Mouse (Mus musculus) layer of hippocampus, postnatal 10 days (tissue): ENCODE measurements at regions not wholly inside any gene's neighbourhood (a gene's known extent, or its start where the extent isn't known, plus 50 kb on each side); places are given as distances from the start of the nearest gene placed in this dataset.

ENCODE experiments used
- DNase-seq, 2 experiments: peaks; one replicate each; pipeline ENCODE4 v3.0.0; 2021; ENCODE audit warnings: low spot score in 2 of 2

DNA sequence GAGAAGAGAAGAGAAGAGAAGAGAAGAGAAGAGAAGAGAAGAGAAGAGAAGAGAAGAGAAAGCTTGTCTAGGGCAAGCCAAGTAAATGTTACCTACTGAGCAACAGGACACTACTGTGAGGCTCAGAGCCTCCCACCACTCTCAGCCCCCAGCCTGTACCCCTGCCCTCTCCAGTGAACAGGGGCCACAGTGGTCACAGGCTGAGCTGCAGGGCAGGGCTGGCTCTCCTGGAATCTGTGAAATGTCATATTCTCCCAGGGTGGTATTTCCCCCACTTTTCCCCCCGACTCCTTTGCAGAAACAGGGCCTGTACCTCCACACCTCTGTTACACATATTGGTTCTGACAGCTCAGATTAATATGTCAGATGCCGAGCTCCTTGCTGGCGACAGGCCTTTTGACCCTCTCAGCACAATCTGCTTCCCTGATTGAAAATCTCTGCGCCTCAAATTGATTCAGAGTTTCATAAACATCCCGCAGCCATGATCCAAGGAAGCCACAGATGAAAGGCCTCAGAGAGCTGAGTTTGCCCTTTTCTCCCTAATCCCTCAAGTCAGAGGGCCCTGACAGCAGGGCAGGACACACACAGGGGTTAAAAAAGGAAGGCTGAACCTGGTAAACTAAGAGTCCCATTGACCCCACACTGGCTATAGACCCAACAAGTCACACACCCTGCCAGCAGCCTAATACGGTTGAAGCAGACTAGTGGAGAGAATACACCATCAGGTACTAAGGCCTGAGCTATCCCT lies 108.8 kb upstream of the Zfp703 start:
- DNase-seq, result no peak

DNA sequence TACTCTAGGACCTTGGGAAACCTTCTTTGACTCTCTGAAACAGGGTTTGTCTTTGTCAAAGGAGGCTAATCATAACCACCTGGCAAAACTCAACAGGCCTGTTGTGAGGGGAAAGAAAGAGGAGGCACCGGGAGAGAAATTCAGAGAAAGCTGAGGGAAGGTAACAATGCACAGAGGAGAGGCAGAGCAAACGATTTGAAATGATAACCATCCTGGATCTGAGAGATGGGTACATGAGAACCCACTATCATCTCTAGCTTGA lies 108.3 kb upstream of the Zfp703 start:
- DNase-seq, result no peak

DNA sequence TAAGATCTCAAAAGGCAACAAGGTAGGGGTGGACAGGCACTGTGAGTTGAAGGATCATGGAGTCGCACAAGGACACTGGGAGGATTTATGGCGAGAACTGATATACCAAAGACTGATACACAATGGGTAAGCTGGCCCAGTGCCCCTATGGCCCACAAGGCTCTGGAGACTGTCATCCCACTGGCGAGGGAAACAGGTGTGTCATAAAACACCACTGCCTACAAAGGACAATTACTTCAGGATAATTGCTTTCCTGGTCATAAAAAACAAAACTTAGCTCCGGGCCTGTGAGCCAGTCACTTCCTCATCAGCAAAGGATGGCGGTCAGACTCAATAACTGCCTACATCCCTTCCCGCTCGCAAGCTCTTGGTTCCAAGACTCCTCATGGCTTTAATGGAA lies 105.3 kb upstream of the Zfp703 start:
- no peak for DNase-seq

DNA sequence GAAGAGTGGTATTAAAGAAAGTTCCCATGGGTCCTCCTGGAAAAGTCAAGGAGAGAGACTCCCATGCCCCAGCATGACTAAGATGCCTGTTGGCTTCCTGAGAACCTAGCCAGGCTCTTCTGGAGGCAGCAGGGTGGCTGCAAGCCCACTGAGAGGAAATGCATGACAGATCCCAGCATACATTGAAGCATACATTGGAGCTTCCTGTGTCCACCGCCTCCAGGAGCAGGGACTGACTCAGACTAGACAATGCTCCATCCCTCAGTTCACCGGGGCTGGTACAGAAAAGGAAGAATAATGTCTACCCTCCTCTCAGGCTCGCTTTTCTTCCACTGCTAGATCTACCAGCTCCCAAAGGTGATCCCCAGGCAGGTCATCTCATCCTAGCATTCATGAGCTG lies 104.7 kb upstream of the Zfp703 start:
- DNase-seq, result no peak

DNA sequence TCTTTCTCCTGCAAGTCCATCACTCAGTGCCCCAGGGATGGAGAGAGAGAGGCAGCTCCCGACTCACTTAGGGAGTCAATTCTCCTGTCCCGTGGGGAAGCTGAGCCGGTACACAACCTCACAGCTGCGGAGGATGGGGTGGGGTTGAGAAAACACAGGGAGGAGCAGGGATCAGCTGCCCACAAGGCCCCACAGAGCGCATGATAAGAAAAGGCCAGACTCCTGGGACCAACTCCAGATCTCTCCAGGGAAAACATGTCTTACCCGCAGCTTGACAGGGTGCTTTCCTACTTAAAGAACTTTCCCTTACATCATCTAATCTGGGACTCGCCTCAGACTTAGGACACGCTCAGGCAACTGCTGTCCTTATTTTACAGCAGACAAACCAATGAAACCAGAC lies 104.3 kb upstream of the Zfp703 start:
- DNase-seq, result no peak

DNA sequence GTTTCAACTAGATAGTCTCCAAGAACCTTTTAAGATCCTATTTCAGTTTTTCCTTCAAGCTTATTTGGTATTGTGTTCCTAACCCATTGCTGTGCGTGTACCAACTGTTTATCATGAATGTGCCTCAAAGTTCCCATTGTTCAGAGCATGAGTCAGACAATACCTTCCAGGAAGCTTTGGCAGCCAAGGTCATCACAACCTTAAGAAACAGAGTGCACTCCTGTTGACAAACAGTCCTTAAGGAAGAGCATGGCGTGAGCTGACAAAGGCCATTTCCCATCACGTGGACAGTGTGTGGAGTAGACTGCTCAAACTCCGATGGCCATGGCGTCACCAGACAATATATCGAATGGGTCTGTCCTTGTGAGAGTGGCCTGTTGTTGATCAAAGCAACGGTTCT lies 96.9 kb upstream of the Zfp703 start:
- no peak for DNase-seq

DNA sequence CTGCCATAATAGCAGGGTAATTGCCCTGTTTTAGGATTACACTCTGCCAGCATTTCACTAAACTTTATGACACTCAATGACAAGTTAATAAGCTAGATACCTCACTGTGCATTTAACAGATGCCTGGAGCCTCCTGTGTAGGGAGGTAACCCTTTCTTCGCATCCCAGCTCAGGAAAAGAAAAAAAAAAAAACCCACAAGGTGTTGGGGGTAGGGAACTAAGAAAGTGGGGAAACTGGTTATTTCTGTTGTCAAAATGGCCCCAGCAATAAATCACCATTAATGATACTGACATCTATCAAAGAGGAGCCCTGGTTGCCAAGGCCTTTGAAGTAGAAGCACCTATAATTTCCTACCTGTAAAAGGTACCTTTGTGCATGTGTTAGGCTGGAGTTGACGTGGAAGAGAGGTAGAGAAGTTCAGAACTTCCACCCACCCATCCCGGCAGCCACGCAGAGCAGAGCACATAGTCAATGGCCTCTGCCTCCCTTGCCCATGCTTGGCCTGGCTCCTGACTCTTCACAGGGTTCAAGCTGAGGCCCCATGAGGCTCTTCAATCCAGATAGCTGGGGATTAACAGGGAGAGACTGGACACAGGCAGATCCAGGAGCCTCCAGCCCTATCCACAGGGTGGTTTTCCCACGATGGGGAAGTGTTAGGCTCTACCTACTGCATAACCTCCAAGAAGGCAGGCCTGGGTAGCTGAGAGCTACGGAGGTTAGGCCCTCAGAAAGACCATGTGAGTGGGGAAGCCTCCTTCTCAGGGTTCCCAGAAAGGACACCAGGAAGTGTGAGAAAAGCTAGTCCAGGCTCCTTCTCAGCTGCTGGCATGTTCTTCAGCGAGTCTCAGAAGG lies 95.6 kb upstream of the Zfp703 start:
- no peak for DNase-seq

DNA sequence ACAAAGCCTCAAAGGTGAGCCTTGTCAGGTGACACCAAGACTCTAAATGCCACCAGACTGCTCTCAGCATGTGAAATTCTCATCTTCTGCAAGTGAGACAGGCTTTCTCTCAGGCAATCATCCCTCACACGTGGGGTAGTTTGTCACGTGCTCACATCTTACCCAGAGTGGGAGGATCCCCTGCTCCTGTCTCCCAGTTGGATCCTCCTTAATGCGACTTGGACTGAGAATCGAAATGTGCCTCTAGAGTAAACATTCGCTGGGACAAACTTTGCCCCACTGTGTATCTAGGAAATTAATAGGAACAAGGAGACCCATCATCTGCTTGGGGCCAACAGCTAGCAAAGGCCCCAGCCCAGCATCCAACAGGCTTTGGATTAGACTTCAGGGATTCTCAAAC lies 94.5 kb upstream of the Zfp703 start:
- DNase-seq, result no peak

DNA sequence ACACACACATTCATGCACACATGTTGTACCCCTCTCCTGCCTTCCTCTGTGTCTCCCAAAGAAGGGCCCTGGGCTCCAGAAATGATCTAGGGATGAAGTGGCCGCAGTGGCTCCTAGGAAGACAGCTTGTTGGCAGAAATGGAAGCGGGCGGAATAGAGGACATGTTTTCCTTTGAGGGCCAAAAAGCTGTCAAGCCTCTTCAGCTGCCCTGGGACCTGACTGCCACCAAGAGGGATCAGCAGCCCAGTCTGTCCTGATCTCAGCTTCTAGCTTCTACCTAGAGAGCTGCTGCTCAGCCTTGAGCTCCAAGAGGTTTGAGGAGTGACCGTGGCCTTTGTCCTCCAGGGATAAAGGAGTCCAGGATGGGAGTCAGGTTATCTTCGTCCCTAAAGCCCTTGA lies 93.8 kb upstream of the Zfp703 start:
- DNase-seq, result no peak

DNA sequence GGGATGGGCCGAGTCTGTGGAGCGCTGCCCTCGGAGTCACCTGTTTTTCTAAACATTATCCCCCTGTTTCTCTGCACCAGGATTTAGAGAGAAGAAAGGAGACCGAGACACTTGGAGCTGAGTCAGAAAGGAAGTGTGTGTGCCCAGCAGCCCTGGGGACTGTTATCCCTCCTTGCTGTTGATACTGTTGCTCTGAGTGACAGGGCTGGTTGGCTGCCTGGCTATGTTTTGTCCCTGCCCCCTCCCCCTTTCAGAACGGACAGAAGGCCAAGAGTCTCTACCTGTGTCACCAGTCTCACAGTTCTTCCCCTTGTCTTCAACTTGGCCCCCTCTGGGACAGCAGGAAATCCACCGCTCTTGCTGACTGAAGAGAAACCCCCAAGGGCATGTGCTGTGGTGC lies 93.4 kb upstream of the Zfp703 start:
- no peak for DNase-seq

DNA sequence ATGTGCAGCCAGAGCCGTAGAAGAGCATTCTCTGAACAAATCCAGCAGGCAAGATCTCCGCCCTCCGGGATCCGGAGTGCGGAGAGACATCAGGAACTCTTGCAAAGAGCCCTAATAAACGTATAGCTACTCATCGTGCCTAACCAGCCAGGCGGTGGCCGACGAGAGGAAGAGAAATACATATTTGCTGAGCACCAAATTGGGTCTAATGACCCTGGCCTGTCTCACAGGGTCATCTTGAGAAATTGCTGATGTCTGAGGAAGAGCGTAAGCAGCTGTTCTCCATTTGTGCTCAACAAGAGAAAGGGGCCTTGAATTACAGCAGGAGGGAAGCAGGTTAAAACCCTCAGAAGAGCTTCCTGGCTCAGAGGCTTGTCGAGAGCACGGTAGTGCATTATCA lies 92.8 kb upstream of the Zfp703 start:
- no peak for DNase-seq

DNA sequence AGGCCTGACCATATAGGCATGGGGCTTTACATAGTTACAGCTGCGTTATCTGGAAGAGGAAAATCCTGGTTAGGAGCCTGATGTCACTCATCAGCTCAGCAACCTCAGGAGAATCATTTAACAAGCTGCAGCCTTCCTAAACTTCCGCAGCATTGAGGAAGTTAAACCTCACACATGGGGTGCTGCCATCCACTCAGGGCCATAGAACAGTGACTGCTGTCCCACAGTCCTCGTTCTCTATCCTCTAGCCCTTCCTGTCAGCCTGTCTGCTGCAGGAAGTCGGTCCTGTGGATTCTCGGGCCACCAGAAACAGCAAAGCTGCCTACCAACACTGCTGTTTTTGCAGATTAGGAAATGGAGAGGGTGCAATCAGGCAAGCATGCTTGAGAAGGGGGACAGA lies 91.8 kb upstream of the Zfp703 start:
- DNase-seq, result no peak

DNA sequence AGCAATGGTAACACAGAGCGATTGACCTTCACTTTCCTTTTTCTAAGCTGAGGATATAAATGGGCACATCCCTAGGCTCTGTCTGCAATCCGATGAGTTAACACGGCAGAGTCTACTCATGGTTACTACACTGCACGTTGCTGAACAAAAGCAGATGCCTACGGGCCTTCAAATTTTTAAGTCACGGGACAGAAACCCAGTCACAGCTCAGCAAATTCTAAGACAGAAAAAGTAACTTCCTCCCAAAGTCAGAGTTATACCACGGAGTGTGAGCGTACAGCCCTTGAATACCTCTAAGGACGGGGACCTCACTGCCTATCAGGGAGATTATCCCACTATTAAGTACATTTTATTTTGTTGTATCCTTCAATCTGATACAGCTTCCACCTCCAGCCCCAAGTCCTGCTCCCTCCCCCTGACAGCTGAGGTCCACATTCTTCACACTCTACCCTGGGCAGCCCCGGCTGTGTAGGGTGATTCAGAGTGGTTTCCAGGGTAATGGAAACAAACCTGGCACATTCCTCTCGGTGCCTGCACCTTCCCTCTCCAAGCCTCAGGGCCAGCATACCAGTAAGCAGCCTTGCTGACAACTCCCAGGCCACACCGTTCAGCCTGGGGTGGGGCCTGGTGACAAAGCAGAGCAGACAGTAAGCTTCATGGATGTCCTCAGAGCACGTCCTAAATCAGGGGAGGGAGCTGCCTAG lies 90.2 kb upstream of the Zfp703 start:
- no peak for DNase-seq

DNA sequence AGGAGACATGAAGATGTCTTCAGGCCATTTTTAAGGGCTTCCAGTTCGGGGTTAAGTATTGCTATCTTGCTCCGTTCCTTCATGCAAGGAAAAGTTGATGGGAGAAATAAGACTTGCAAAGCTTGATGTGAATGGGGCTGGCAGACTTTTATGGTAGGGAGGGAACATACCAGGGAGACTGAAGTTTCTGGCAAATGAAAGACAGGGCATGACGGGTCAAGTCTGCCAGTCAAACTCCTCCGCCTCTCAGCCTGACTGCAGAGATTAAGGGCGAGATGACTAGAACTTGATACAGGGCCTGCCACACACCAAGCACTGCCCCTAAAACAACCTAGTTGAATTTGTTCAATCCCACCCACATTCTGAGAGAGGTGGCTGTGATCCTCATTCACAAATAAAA lies 89.6 kb upstream of the Zfp703 start:
- DNase-seq, result no peak

DNA sequence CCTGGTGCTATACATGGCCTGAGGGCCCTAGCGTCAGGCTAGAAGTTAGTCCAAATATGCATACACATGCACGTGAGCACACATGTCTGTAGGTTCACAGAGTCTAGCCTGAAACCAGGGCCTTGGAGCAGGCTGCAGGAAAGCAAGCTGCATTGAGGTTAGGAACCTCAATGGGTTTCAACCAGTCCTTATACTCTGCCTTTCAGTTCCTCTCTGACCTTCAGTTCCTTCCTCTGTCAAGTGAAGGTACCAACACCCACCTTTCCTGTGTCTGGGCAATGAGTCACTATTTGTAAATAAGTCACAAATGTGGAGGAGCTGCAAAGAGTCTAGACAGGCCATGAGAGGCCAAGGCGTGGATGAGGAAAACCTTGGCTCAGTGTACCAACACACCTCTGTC lies 89.1 kb upstream of the Zfp703 start:
- no peak for DNase-seq

DNA sequence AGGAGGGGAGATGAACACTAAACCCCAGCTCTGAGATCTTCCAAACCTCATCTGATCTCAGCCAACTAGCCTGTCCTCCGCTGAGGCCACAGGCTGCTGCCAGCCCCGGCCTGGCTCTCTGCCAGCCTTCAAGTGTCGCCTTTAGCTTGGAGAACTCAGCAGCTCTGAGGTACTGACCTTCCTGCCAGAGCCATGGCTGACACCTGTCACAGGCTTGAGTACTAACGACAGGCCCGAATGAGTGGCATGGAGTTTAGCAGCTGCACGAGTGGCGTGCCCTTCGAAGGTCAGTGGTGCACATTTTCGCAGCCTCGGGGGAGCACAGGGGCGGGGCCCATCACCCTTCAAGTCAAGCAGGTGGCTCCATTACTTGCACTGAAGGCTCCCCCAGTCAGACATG lies 85.2 kb upstream of the Zfp703 start:
- DNase-seq, result no peak

DNA sequence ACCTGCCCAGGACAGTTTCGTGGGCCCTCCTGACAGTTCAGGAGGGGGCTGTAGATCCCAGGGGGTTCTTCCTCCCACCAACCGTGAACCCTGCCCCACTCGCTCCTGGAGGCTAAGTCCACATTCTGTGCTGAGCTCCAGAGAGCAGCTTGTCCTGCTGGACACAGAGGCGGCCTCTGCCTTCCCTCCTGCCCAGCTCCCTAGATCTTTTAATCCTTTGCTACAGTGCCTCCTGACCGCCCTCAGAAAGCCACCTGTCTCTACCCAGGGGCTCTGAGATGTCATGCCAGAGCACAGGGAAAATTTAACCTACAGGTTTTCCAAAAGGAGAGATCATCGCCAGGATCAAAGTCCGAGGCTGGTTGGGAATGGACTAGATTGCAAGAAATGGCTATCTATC lies 84.7 kb upstream of the Zfp703 start:
- no peak for DNase-seq

DNA sequence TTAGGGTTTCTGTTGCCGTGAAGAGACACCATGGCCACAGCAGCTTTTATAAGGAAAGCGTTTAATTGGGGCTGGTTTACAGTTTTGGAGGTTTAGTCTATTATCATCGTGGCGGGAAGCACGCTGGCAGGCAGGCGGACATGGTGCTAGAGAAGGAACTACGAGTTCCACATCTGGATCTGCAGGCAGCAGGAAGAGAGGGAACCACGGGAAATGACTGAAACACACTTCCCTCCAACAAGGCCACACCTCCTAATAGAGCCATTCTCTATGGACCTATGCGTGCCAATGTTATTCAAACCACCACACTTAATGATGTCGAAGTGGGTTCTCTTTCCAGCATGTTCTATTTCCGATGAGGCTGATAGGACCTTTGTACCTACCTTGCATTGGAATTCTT lies 81.3 kb upstream of the Zfp703 start:
- no peak for DNase-seq

DNA sequence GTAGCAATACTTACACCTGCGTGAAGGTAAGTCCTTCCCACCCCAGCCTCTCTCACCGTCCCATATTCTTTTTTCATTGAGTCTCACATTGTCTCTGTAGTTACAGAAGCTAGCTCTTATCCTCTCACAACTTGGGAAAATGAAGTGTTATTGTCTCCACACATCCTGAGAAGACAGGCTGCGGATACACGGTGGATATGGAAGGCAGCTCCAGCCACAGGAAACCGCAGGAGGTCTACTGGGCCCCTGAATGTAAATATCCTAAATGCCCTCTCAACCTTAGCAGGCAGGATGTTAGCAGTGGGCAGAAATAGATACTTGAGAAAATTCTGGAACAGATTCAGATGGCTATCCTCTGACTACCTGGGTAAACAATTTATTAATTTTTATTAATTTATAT lies 73.8 kb upstream of the Zfp703 start:
- no peak for DNase-seq

DNA sequence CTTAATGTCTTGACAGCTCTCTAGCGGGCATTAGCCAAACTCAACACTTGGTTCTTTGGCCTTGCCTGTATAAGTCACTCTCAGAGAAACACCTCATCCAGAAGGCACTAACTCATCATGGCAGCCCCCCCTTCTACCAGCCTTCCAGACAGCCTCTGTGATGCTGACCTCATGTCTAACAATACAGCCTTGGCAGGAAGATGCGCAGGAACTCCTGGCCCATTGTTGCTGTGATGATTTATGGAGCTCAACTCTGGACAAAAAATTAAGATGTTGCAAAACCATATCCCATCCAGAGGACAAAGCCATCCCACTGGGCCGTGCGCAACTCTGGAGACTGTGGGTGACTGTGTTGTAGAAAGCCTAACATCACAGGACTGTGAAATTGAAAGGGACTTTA lies 70.9 kb upstream of the Zfp703 start:
- DNase-seq, result no peak

DNA sequence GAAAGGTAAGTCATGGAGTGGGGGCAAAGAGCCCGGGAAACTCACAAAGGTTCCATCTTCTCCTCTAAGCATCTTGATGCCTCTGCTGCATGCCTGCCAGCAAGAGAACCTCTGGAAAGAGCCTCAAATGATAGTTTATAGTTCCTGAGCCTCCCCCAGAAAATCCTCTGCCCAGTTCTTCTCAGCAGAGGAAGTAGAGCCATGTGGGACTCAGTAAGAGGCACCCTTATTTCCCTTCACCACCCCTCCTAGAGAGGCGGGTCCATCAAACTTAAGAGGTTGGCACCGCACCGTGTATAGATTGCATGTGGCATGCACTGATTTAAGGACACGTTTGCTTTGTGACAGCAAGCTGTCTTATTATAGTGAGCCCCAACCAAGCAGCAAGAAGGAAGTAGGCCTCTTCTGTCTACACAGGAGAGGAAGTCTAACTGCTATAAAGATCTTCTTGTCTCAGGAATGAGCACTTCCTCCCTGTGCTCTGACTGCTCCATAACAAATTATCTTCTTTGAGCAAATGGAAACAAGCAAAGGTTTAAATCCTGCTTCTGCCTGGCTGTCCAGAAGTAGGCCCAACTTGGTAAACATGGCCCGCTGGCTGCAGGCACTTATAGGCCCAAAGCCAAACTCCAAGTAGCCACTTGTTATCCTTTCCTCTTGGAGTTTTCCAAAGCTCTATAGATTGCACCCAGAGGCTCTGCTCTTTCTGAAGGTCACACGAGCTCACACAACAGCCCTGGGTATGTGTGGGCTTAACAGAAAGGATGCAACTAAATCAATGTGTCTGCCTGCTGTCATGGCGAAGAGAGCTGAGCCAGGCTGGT lies 69.6 kb upstream of the Zfp703 start:
- no peak for DNase-seq

DNA sequence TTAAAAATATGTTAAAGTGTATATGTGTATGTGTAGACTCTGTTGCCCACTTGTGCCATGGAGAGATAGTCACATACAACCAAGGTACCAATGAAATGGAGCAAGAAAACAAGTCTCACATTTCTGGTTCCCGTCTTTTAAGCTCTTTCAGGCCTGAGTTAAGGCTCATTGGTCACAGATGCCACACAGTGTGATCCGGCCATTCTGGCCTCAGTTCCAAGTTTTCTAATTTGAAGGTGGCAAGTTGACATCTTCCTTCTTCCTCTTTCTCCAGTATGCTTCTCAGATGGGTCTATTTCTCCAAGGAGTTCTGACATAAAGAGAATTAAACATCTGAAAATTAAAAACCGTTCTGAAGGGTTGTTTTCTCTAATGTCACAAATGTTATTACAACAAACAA lies 66.9 kb upstream of the Zfp703 start:
- DNase-seq, result no peak
